Mouse (Mus musculus): ENCODE results near the gene Ube2e1. TPM values are rescaled to one million over a fixed set of nuclear protein-coding genes. Genes with fewer than 3 reads are reported as not detected.
"Not testable (repeated sequence)": the region's sequence is repeated elsewhere in the genome, so short reads cannot be mapped to it uniquely, and the experiment has no call there.

The Ube2e1 gene
- total RNA-seq, 2 experiments from 2014 or later: 96.6 to 102 TPM

- no peak for DNase-seq (ENCODE audit: low spot score in 2 of 2)
These were observed 70.5 kb downstream of the Ube2e1 start for GRCm38 (mm10) chr14:18261203-18261602.

- DNase-seq (ENCODE audit: low spot score in 2 of 2): no peak
These were observed 89.0 kb downstream of the Ube2e1 start for GRCm38 (mm10) chr14:18242638-18243130.

GRCm38 (mm10) chr14:18241786-18242185 lies 89.9 kb downstream of the Ube2e1 start:
- no peak for DNase-seq (ENCODE audit: low spot score in 2 of 2)

- DNase-seq (ENCODE audit: low spot score in 2 of 2): no peak
These were observed 91.5 kb downstream of the Ube2e1 start for GRCm38 (mm10) chr14:18240132-18240531.

- peak; percentile 97 to 99 for DNase-seq (ENCODE audit: low spot score in 2 of 2)
These were observed 92.6 kb downstream of the Ube2e1 start, which contains the start of gene Nr1d2 for GRCm38 (mm10) chr14:18238750-18239731. TSS of gene Nr1d2 (minus strand) at chr14:18239127.

GRCm38 (mm10) chr14:18238131-18238749 lies 93.4 kb downstream of the Ube2e1 start:
- DNase-seq (ENCODE audit: low spot score in 2 of 2): peak; percentile 96 to 98

GRCm38 (mm10) chr14:18237381-18237780 lies 94.3 kb downstream of the Ube2e1 start:
- no peak for DNase-seq (ENCODE audit: low spot score in 2 of 2)

- DNase-seq (ENCODE audit: low spot score in 2 of 2): not testable (repeated sequence)
These were observed 95.0 kb downstream of the Ube2e1 start for GRCm38 (mm10) chr14:18236496-18237235.

GRCm38 (mm10) chr14:18233981-18234960 lies 97.4 kb downstream of the Ube2e1 start:
- DNase-seq (ENCODE audit: low spot score in 2 of 2): no peak

GRCm38 (mm10) chr14:18233076-18233475 lies 98.6 kb downstream of the Ube2e1 start:
- DNase-seq (ENCODE audit: low spot score in 2 of 2): no peak

Other genes with a start within 250 kb of the Ube2e1 start
- gene Nr1d2, start 92.7 kb downstream of the Ube2e1 start, total RNA-seq (2021): 10 to 100 TPM; 43.0 to 52.7 TPM
- gene Nkiras1, start 60.7 kb downstream of the Ube2e1 start, total RNA-seq (2021): 10 to 100 TPM; 36.1 to 39.2 TPM
- gene Rpl15, start 60.5 kb downstream of the Ube2e1 start, total RNA-seq (2021): 1,000 to 10,000 TPM; 1,118 to 1,258 TPM

Data from gastrocnemius, postnatal 4 days (tissue).